Mouse (Mus musculus) CD4-positive, CD25-positive, alpha-beta regulatory T cell, adult 2 months (primary cell): ENCODE data around the gene Dhcr24.

ENCODE experiments used
- DNase-seq: peaks from one replicate; pipeline ENCODE4 v3.0.0-alpha.2; 2012; ENCODE audit warnings: low read depth, low spot score

Gene Dhcr24

DNA sequence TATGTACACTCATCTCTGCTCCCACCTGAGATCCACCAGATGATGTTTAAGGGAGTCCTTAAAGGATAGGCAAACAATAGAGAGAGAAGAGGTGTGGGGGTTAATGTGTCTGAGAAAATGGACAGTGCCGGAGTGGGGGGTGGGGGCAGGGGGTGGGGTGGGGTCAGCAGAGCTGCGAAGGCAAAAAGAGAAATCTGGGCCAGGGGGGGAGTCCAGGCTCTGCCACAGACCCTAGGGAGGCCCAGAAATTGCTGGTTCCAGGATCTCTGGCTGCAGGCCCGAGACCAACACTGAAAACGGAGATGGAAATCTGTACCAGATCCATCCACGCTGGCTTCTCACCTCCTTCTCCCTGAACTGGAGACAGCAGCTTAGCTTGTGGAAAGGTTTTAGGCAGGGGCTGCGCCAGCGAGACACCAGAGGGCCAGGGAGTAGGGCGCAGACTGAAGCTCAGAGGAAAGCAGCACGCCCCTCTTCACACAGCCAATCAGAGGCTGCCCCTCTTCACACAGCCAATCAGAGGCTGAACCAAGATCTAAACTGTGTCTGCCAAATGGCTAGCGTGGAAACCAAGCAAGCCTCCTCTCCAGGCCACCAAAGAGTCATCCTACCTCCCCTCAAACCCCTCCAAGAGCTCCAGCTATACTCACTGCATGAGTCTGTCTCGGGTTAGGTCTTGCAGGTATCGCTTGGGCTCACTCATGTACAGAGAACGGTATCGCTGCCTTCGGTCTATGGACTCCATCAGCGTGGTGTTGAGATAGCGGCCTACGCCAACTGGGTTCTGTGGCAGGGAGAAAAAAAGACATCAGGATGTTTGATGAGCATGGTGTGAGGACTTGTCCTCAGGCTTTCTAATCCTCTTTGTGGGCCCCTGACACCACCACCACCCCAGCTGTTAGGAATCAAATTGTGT lies 46.1 kb downstream of the Dhcr24 start:
- DNase-seq = no peak

DNA sequence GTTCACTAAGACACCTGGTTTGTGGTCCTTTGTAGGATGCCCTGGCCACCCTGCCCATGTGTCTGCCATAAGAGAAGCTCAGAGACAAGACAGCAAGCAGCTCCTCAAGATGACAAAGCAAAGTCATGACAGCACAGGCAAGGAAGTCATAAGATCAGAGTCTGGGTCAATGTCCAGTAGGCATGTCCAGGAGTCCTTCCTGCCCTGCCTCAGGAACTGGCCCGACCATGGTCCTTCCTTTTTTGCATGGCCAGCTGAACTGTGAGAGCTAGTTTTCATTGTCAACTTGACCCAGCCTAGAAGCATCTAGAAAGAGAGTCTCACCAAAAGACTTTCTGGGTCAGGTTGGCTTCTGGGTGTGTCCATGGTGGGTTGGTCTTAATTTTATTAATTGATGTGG lies 47.1 kb downstream of the Dhcr24 start:
- DNase-seq = no peak

DNA sequence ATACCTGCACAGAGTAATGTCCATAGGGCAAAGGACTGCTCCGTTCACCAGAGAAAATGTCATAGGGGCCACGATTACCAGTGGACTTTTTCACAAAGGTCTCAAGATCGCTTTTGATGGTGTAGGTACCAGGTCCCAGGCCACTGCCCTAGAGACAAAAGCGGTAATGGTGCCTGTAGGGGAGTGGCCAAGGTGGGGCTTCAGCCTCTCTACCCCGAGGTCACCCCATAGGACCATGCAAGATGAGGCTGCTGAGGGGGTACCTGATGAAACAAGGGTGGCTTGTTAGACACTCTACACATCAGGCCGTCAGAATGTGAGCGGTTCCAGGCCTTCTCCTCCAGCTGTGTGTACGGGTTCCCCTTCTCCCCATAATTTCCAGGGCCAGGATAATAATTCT lies 52.3 kb downstream of the Dhcr24 start:
- no peak for DNase-seq

DNA sequence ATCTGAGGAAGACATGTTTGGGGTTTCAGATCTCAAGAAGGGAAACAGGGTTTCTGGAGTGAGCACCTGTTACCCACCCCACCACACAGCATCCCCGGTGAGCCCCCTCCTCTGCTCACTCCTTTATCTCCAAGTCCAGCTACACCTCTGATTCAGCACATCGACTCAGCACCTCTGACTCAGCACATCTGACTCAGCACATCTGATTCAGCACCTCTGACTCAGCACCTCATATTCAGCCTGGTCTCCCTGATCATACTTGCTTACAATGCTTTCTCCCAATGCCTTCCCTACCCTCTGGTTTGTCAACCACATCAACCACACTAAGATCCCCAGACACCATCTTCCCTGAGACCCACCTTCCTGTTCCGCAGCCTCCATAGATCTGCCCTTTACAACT lies 52.7 kb downstream of the Dhcr24 start:
- DNase-seq = no peak

DNA sequence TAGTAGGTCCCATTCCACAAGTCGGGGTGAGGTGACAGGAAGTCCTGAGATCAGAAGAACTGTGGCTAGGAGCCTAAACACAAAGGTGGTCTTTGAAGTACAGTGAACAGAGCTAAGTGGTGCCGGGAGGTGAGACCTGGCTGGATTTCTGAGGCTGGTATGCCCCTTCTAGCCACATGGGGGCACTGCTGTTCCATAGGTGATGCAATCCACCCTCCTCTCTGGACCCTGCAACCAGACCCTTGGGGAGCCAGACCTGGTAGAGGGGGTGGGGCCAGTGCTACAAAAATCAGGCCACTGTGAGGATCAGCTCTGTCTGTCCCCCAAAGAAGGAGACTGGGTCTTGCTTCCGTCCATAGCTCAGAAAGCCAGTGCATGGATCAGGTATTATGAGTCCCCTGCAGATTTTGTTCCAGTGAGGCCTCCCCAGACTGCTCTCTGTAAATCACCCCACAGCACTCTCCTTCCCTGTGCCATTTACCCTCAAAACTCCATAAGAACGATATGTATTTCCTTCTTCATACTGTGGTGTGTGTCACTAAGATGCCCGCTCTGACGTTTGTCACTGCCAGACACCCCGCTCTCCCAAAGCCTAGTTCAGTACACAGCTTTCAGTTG lies 53.5 kb downstream of the Dhcr24 start:
- peak; percentile 77 for DNase-seq

DNA sequence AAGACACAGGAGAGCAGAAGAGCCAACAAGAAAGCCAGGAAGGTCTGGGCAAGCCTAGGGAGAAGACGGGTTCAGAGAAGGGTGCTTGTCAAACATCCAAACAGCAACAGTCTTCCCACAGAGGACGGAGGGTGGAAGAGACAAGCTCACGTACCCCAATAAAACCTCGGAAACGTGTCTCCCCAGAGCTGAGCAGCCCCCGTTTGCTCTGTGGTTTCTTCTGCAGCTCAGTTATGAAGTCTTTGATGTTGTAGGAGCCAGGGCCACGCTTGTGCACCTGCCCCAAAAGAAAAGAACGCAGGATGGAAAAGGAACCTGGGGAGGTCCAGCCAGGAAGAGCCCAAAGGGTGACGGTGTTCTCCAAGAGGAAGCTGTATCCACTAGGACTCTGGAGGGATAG lies 54.0 kb downstream of the Dhcr24 start:
- no peak for DNase-seq

DNA sequence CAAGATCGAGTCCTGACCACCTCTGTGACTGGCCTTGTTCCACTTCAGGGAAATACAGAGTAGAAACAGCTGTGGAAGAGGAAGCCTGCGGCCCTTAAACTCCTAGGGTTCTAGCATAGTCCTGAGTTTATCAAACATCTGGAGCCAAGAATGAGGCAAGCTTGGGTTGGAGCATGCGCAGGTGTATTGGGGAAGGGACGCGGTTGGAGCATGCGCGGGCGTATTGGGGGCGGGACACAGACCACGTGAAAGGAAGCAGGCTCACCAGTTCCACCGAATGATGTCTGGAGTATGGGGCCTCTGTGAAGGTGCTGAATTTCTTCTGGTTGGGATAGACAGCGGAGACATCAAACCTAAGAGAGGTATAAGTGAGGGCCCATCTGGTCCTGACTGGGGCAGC lies 54.8 kb downstream of the Dhcr24 start:
- peak; percentile 63 for DNase-seq

DNA sequence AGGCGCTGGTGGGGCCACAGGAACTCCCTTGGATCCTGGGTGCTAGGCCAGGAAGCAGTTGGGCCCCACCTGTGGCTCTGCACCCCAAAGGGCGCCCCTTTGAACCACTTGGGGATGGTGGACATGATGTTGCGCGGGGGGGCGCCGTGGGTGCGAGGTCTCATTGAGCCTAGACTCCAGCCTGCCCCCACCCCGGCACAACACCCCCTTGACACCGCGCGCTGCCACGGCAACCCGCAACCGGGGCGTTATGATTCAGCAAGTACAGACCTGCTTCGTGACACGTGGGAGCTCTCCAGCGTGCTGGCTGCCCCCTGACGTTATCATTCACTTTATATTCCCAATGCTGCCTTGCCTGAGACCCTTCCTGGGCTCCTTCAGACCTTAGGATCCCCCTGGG lies 56.2 kb downstream of the Dhcr24 start, which contains the start of gene Lexm:
Gene Lexm (minus strand): TSS at position 186 of the 400 bp plus-strand sequence.
- DNase-seq = no peak

DNA sequence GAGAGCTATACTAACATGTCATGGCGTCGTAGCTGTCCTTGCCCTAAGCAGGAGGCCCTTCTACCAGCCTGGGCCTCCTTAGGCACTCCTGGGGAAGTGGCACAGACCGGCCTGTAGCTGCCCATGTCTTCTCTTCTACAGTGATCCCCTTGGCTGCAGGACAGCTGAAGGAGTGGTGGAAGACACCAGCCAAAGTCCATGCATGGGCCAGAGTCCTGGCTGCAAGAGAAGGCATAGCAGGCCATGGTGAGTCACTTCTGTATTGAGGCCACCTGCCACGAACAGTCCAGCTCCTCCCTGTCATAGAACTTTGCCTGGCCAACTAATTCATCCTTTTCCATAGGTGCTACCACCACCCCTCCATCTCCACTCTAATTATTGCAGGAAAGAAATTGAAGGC lies 58.1 kb downstream of the Dhcr24 start:
- no peak for DNase-seq

DNA sequence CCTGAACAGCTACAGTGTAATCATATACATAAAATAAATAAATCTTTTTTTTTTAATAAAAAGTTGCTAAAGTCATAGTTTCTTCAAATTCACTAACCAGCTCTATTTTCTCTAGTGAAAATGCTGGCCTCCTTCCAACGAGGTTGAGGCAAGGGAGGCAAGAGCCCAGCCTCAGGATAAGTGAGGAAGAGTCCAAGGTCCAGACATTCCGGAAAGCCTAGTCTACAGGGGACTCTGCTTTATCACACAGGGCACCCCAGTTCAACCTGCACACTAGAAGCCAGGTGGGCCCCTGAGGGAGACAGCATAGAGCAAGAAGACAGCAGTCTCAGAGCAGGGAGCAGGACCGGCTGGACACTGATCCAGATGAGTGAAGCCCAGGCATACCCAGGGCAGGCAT lies 60.6 kb downstream of the Dhcr24 start:
- DNase-seq = no peak

DNA sequence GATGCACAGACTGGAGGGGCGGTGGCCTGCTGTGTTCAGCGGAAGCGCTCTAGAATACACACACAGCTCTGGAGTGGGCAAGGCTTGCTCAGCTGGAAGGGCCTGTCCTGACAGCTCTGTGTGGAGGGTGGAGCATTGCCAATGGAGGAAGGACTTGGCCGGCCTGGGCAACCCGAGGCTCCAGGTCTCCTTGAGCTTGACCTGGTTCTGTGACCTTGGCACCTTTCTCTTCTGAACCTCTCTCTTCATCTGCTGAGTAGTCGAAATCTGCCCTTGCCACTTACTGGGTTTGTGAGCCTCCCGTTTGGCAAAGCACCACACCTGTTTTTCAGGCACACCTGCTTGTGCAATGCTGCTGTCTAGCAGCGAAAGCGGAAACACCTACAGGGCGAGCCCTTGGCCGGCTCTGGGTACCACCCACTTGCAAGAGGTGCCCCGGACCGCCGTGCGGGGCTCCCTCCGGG lies 61.2 kb downstream of the Dhcr24 start, which contains the start of gene Ttc22:
Gene Ttc22 (plus strand): TSS at position 403 of the 464 bp plus-strand sequence.
- no peak for DNase-seq

DNA sequence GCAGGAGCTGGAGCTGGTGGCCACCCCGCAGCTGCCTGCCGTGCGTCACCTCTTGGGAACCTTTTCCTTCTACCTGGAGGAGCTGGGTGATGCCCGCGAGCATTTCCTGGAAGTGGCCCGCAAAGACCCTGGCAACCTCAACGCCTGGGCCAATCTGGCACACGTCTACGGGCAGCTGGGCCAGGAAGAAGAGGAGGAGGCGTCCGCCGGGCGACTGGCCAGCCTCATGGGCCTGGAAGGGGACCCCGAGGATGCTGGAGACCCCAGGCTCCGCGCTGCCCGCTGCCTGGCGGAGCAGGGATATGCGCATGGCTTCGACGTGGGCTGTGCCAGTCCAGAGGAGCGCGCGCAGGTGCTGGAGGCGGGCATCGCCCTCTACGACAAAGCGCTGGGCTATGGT lies 61.9 kb downstream of the Dhcr24 start:
- DNase-seq = no peak

DNA sequence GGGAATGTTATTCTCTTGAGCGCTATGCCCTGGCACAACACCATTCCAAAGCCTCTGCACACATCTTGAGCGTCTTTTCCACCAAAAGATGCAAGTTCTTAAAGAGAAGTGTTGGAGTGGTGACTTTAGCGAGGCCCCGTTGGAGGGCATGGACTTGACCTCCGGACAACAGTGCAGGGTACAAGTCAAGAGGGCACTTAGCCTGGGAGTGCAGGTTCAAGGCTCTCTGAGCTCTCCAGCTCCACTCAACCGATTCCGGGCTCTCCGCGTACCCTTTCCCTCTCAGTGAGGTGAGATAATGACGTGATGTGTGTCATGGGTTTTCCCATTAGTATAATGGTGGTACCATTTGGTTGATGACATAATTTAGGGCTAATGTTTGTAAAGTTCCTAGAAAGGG lies 63.4 kb downstream of the Dhcr24 start:
- DNase-seq = no peak

DNA sequence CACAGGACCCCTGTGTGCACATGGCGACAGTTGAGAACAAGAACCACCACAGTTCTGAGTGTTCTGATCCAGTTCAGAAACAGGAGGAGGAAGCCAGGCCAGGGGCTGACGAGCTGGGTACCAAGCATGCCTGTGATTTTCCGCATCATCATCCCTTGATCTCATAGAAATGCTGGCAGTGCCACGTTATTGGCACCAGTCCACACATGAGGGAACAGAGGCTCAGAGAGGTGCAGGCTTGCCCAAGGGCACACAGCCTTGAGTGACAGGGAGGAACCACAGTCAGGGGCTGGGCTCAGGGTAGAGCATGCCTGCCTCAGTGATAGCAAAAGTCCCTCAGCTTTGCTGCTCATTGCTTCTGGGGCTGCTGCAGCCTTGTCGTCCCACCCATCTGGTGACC lies 67.0 kb downstream of the Dhcr24 start:
- DNase-seq = no peak

DNA sequence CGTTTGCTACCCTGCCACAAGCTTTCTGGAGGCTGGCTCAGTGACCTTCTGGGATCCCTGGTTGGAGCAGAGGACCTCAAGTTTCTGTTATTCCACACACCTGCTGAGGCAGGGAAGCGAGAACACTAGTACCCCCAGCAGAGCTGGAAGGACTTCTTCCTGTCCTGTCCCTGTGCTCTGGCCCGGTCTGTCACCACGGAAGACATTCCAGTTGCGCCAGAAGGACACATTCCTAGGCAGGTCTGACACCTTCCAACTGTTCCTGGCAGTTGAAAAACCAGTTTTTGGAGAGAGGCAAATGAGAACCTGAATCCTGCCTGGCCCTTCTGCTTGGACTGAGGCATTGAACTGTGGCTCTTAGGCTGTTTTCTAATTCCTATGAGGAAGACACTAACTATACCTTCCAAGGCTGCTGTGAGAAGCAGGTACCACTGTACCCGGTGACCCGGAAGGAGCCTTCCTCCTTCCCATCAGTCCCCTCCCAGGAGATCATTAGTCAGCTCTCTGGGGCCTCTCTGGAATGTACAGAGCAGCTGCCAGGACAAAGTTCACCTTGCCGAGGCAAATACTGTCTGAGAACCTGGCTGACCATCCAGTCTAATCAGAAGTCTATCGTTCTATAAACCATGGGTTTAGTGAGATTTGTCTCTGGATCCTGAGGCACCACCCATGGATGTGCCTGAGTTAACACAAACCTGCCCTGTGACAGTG lies 68.0 kb downstream of the Dhcr24 start:
- no peak for DNase-seq

DNA sequence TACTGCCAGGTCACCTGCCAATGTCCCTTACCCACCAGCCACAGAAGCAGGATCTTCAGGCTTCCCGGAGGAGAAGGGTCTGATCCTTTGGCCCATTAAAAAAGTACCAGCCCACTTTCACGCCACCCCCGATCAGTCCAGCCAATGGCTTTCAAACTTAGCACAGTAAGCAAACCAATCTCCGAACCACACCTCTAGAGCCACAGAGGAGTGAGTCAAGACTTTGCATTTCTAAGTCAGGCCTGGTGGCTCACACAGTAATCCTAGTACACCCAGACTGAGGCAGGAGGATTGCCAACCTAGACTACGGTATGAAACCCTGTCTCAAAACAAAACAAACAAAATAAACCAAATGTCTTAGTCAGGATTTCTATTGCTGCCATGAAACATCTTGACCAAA lies 68.5 kb downstream of the Dhcr24 start:
- DNase-seq = no peak

DNA sequence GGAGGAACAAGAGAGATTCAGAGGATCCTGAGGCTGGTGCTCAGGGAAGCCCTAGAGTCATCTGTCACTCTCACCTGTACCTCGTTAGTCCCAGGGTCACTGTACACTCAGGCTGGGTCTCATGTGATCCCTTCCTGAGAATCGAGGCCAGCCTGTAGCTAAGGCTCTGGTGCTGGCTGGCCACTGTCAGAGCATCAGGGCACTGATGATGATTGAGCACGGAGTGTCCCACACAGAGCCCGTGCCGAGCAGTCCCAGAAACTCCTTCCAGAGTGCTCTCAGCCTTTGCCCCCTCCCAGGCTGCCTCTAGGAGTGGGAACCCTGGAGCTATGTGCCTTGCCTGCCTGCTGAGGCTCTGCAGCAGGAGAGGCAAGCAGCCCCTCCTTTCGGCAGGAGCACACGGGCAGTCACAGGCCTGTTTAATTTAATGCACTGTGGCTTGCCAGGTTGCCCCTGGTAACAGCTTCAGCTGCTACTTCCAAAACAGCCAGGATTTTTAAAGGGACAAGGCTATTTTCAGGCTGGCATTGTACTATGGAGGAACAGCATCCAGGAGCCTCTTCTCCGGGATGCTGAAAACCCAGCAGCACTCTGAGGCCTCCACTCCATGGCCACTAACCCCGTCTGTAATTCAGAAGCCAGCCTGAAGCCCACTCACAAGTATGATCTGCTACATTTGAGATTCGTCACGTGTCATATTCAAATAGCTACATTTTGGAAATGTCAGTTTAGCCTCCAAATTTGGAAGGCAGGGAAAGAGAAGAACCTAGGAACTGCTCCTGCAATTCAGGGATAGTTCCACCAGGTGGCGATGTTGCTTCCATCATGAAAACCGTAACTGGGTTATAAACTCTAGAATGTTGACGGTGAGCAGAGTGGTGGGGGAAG lies 69.7 kb downstream of the Dhcr24 start:
- peak; percentile 77 for DNase-seq

DNA sequence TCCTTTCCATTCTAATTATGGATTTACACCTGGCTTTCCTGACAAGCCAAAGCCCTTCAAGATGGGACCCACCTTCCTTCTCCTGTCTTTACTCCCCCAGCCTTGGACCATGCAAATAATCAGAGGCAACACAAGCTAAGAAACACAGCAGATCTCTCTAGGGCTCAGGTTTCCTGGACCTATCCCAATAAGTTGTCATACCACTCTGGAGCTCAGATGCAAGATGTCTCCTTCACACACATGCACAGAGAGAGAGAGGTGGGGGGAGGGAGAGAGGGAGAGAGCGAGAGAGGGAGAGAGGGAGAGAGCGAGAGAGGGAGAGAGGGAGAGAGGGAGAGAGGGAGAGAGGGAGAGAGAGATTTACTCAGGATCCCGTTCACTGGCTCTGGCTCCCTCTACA lies 71.5 kb downstream of the Dhcr24 start:
- no peak for DNase-seq

DNA sequence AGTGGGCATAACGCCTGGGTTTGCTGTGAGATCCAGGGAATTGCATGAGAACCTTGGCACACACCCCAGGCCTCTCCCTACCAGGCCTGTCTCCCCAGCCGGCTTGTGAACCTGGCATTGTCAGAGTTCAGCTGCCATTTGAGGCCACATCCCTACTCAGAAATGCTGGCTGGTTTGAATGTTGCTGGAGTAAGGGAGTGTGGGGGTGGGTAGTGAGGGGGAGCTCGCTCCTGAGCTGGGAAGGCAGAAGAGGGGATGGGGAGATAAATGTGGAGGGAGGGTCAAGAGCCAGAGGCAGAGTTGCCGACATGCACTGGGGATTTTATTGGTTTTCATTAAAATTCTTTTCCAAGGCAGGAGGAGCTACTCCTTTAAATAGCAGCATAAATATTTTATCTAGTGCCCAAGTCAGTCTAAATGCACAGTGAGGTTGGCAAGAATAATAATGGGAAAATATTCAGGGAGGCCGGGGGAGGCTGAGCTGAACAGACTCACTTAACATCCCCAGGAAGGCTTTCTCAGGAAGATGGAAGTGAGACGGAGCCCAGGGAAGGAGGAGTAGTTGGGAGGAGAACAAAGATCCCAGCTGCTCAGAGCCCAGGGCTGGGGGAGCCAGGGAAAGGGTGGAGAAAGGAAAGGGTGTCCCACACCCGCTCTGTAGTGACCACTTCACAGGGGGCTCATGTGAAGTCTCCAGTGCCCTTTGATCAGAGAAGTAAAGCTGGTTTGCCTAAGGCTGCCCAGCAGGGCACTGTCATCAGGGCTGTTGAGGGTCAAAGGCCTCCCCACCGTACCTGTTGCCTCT lies 72.6 kb downstream of the Dhcr24 start:
- DNase-seq = no peak

DNA sequence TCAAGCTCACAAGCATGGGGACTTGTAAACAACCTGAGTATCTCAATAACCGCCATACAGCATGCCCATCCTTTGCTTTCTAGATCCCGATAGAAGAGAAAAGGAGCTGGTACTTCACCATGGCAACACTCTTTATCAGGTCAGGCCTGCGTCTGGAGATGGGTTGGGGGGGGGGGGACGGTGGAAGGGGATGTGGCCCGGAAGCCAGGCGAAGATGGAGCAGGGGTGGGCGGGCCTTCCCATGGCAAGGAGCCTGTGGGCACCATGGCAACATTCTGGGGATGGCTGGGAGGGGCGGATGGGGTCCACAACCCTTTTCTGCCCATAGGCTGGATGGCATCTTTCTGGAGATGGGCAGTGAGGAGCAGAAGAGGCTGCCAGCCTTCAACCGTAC lies 73.2 kb downstream of the Dhcr24 start:
- DNase-seq = no peak
